Mouse (Mus musculus): Measurements from ENCODE around the gene N4bp3. TPM values are rescaled to one million over a fixed set of nuclear protein-coding genes. Genes with fewer than 3 reads are reported as not detected.

Gene N4bp3
- total and polyA plus RNA-seq, 2 experiments = 1.6 to 6.4 TPM

DNA sequence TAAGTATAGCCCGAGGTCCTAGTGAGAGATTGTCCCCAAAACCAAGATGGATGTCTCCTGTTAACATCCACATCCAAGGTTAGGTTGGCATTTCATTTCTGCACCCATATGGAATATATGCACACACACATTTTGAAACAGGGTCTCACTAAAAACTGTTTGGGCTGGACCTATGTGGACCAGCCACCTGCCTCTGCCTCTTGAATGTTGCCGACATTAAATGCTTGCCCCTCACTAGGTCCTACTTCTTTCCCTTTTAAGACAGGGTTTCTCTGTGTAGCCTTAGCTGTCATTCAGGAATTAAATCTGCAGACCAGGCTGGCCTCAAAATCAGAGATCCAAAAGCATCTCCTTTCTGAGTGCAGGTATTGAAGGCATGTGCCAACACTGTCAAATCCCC, 53.1 kb downstream of the N4bp3 start:
- H3K27ac ChIP-seq (replicated peaks; ENCODE audit: insufficient read depth, low read depth, low read length) = no peak overlapping the region
- peaks cover 86% of the 10 kb centered on the region for H3K36me3 ChIP-seq (ENCODE audit: control insufficient read depth, insufficient read depth, low read length)

DNA sequence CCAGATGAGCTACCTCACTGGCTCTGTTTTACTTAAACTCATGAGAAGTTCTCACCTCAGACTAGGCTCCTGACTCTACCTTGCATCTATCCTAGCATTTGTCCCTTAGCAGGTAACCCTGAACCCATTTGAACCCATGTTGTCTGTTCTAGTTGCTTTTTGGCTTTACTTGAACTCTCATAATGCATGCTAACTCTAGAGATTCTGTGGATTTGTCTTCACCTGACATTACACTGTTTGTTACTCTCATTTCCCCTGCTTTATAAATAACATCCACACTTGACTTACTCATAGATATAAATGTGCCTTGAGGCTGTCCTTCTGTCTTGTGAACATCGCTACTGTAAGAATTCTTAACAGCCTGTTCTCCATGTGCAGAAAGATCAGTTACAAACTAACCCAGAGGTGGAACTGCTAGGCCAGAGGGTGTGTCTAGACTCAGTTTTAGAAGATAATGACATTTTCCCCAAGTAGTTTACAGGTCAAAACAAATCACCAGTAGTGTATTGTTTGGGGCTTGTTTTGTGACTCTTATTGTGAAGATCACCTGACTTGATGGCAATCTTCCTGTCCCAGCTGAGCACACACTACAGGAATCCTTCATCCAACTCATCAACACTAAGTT, 55.1 kb downstream of the N4bp3 start:
- no peak for DNase-seq (ENCODE audit: extremely low read depth, low read depth, low spot score)
- Histone ChIP-seq H3K36me3 (ENCODE audit: control insufficient read depth, insufficient read depth, low read length) (peaks cover 80% of the 10 kb centered on the region), H3K4me3 (ENCODE audit: insufficient read depth, low read depth, low read length) (no peak overlapping the region), H3K27me3 (ENCODE audit: control insufficient read depth, insufficient read depth, low read length) (no peaks in the 10 kb centered on the region), H3K79me2 (ENCODE audit: control insufficient read depth, insufficient read depth, low read length) (no peaks in the 10 kb centered on the region), H3K4me1 (ENCODE audit: control insufficient read depth, insufficient read depth, low read length) (no peaks in the 10 kb centered on the region; the same call in none of the 2 replicates), H3K27ac (replicated peaks; ENCODE audit: insufficient read depth, low read depth, low read length) (no peak overlapping the region), H3K9ac (ENCODE audit: low read depth, low read length) (no peak overlapping the region)
- WGBS = 92% methylated on average over 1 of the region's 1 CpGs
- TF ChIP-seq POLR2A (IDR thresholded peaks at IDR 0.05; ENCODE audit: extremely low read depth, insufficient read depth, low read length) (no peak), CTCF (IDR thresholded peaks at IDR 0.05; ENCODE audit: low read depth, low read length) (no peak)

More for the DNA sequence above, 53.1 kb downstream of the N4bp3 start:
- Histone ChIP-seq H3K4me3 (ENCODE audit: insufficient read depth, low read depth, low read length) (no peak overlapping the region), H3K27me3 (ENCODE audit: control insufficient read depth, insufficient read depth, low read length) (no peaks in the 10 kb centered on the region), H3K9ac (ENCODE audit: low read depth, low read length) (no peak overlapping the region), H3K4me1 (ENCODE audit: control insufficient read depth, insufficient read depth, low read length) (no peaks in the 10 kb centered on the region; the same call in none of the 2 replicates), H3K79me2 (ENCODE audit: control insufficient read depth, insufficient read depth, low read length) (no peaks in the 10 kb centered on the region)
- 81% methylated on average over 2 of the region's 2 CpGs for WGBS
- TF ChIP-seq POLR2A (IDR thresholded peaks at IDR 0.05; ENCODE audit: extremely low read depth, insufficient read depth, low read length) = no peak
- TF ChIP-seq CTCF (IDR thresholded peaks at IDR 0.05; ENCODE audit: low read depth, low read length) = no peak
- no peak for DNase-seq (ENCODE audit: extremely low read depth, low read depth, low spot score)

DNA sequence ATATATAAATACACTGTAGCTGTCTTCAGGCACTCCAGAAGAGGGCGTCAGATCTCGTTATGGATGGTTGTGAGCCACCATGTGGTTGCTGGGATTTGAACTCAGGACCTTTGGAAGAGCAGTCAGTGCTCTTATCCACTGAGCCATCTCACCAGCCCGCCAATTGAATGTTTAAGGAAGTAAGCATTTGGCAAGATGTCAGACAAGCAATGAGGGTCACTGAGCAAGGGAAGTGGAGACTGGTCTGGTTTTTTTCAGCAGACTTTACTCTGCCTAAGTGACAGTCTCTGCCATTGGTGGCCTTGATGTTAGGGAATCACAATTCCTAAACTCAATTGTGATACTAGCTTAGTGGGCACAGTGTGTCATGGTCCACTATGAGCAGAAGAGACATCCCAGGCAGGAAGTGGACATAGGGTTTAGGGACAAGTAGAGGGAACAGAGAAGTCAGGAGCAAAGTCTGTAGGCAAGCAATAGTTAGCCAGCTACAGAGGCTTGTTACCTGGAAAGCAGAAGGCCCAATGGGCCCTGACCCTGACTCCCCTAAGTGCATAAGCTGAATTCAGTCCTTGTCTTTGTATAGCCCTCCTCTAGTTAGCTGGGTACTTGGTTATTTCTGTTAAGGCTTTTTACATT, 55.8 kb downstream of the N4bp3 start:
- Histone ChIP-seq H3K9ac (ENCODE audit: low read depth, low read length) (no peak overlapping the region), H3K36me3 (ENCODE audit: control insufficient read depth, insufficient read depth, low read length) (peaks cover 73% of the 10 kb centered on the region), H3K4me1 (ENCODE audit: control insufficient read depth, insufficient read depth, low read length) (no peaks in the 10 kb centered on the region; the same call in none of the 2 replicates), H3K4me3 (ENCODE audit: insufficient read depth, low read depth, low read length) (no peak overlapping the region), H3K27ac (replicated peaks; ENCODE audit: insufficient read depth, low read depth, low read length) (no peak overlapping the region), H3K27me3 (ENCODE audit: control insufficient read depth, insufficient read depth, low read length) (no peaks in the 10 kb centered on the region), H3K79me2 (ENCODE audit: control insufficient read depth, insufficient read depth, low read length) (no peaks in the 10 kb centered on the region)
- TF ChIP-seq POLR2A (IDR thresholded peaks at IDR 0.05; ENCODE audit: extremely low read depth, insufficient read depth, low read length) = no peak
- no peak for TF ChIP-seq CTCF (IDR thresholded peaks at IDR 0.05; ENCODE audit: low read depth, low read length)
- DNase-seq (ENCODE audit: extremely low read depth, low read depth, low spot score) = no peak
- 63% methylated on average over 3 of the region's 3 CpGs for WGBS

DNA sequence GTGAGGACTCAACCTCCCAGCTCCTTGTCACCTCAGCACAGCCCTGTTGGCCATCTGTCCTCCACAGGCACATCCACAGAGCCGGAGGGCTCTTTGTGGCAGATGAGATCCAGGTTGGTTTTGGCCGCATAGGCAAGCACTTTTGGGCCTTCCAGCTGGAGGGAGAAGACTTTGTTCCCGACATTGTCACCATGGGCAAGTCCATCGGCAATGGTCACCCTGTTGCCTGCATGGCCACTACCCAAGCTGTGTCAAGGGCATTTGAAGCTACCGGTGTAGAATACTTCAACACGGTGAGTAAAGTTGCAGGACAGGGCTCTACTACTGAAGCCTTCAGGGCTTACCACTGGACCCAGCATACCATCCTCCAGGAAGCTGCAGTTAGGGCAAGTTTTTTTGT, 56.8 kb downstream of the N4bp3 start:
- no peak for DNase-seq (ENCODE audit: extremely low read depth, low read depth, low spot score)
- no peaks in the 10 kb centered on the region; the same call in none of the 2 replicates for H3K4me1 ChIP-seq (ENCODE audit: control insufficient read depth, insufficient read depth, low read length)
- H3K27me3 ChIP-seq (ENCODE audit: control insufficient read depth, insufficient read depth, low read length) = no peaks in the 10 kb centered on the region
- TF ChIP-seq POLR2A (IDR thresholded peaks at IDR 0.05; ENCODE audit: extremely low read depth, insufficient read depth, low read length) (no peak), CTCF (IDR thresholded peaks at IDR 0.05; ENCODE audit: low read depth, low read length) (no peak)
- no peak overlapping the region for H3K9ac ChIP-seq (ENCODE audit: low read depth, low read length)
- H3K79me2 ChIP-seq (ENCODE audit: control insufficient read depth, insufficient read depth, low read length) = no peaks in the 10 kb centered on the region
- H3K27ac ChIP-seq (replicated peaks; ENCODE audit: insufficient read depth, low read depth, low read length) = no peak overlapping the region
- 83% methylated on average over 6 of the region's 6 CpGs for WGBS
- peaks cover 63% of the 10 kb centered on the region for H3K36me3 ChIP-seq (ENCODE audit: control insufficient read depth, insufficient read depth, low read length)
- no peak overlapping the region for H3K4me3 ChIP-seq (ENCODE audit: insufficient read depth, low read depth, low read length)

DNA sequence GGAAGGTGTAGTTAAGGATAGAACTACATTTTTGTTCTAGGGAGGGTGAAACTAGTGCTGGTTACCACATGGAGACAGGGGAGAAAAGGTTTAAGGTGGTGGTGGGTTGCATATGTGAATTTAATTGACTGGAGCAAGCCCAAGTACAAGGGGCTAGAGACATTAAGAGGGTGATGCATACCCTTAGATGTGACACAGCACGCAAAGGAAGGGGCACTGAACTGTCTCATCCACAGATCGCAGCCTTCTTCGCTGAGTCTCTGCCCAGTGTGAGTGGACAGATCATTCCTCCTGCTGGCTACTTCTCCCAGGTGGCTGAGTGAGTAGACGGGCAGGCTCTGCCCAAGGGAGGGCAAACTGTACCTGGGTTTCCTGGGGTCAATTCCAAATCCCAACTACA, 57.3 kb downstream of the N4bp3 start:
- H3K79me2 ChIP-seq (ENCODE audit: control insufficient read depth, insufficient read depth, low read length) = no peaks in the 10 kb centered on the region
- peaks cover 58% of the 10 kb centered on the region for H3K36me3 ChIP-seq (ENCODE audit: control insufficient read depth, insufficient read depth, low read length)
- H3K27ac ChIP-seq (replicated peaks; ENCODE audit: insufficient read depth, low read depth, low read length) = no peak overlapping the region
- TF ChIP-seq POLR2A (IDR thresholded peaks at IDR 0.05; ENCODE audit: extremely low read depth, insufficient read depth, low read length) = no peak
- TF ChIP-seq CTCF (IDR thresholded peaks at IDR 0.05; ENCODE audit: low read depth, low read length) = no peak
- H3K4me3 ChIP-seq (ENCODE audit: insufficient read depth, low read depth, low read length) = no peak overlapping the region
- no peaks in the 10 kb centered on the region; the same call in none of the 2 replicates for H3K4me1 ChIP-seq (ENCODE audit: control insufficient read depth, insufficient read depth, low read length)
- 90% methylated on average over 4 of the region's 4 CpGs for WGBS
- no peak for DNase-seq (ENCODE audit: extremely low read depth, low read depth, low spot score)
- H3K27me3 ChIP-seq (ENCODE audit: control insufficient read depth, insufficient read depth, low read length) = no peaks in the 10 kb centered on the region
- no peak overlapping the region for H3K9ac ChIP-seq (ENCODE audit: low read depth, low read length)

Other genes starting within 250 kb of the N4bp3 start
- 12.7 and 16.5 TPM in 2 replicates for gene Phykpl, start 66.1 kb downstream of the N4bp3 start, total RNA-seq (2014; rRNA removed)
- gene Phykpl, start 66.1 kb downstream of the N4bp3 start, polyA plus RNA-seq (2012; rRNA removed) = 19.6 and 23.7 TPM in 2 replicates
- 96.9 and 104 TPM in 2 replicates for gene Hnrnpab, start 44.0 kb downstream of the N4bp3 start, total RNA-seq (2014; rRNA removed)
- gene Hnrnpab, start 44.0 kb downstream of the N4bp3 start, polyA plus RNA-seq (2012; rRNA removed) = 103 and 105 TPM in 2 replicates
- gene Nhp2, start 31.1 kb downstream of the N4bp3 start, total RNA-seq (2014; rRNA removed) = 26.4 and 29.4 TPM in 2 replicates
- 31.4 and 33.8 TPM in 2 replicates for gene Nhp2, start 31.1 kb downstream of the N4bp3 start, polyA plus RNA-seq (2012; rRNA removed)
- 8.9 and 10.3 TPM in 2 replicates for gene Rmnd5b, start 14.9 kb downstream of the N4bp3 start, total RNA-seq (2014; rRNA removed)
- 44.9 and 46.6 TPM in 2 replicates for gene Rmnd5b, start 14.9 kb downstream of the N4bp3 start, polyA plus RNA-seq (2012; rRNA removed)
- gene D930048N14Rik, start 112 bp upstream of the N4bp3 start, total RNA-seq (2014; rRNA removed) = 1.3 and 1.7 TPM in 2 replicates
- 10.3 and 10.9 TPM in 2 replicates for gene D930048N14Rik, start 112 bp upstream of the N4bp3 start, polyA plus RNA-seq (2012; rRNA removed)
- 30.5 and 32.2 TPM in 2 replicates for gene 0610009B22Rik, start 38.0 kb upstream of the N4bp3 start, total RNA-seq (2014; rRNA removed)
- 17.7 and 21.6 TPM in 2 replicates for gene 0610009B22Rik, start 38.0 kb upstream of the N4bp3 start, polyA plus RNA-seq (2012; rRNA removed)
- gene Sec24a, start 112.8 kb upstream of the N4bp3 start, total RNA-seq (2014; rRNA removed) = 45.1 and 51.1 TPM in 2 replicates
- 30.6 and 35.3 TPM in 2 replicates for gene Sec24a, start 112.8 kb upstream of the N4bp3 start, polyA plus RNA-seq (2012; rRNA removed)
- 257 and 370 TPM in 2 replicates for gene Sar1b, start 112.8 kb upstream of the N4bp3 start, total RNA-seq (2014; rRNA removed)
- gene Sar1b, start 112.8 kb upstream of the N4bp3 start, polyA plus RNA-seq (2012; rRNA removed) = 61.0 and 75.6 TPM in 2 replicates
- gene Jade2, start 206.8 kb upstream of the N4bp3 start, total RNA-seq (2014; rRNA removed) = 2.7 and 3.7 TPM in 2 replicates
- gene Jade2, start 206.8 kb upstream of the N4bp3 start, polyA plus RNA-seq (2012; rRNA removed) = 3.6 and 4.1 TPM in 2 replicates

All from liver, adult 2 months (tissue).